Mouse (Mus musculus): ENCODE data around the gene Farp2.

Gene Farp2

GRCm38 (mm10) chr1:93563649-93564048 lies 51.8 kb downstream of the Farp2 start:
- DNase-seq = no peak

GRCm38 (mm10) chr1:93564781-93565180 lies 52.9 kb downstream of the Farp2 start:
- DNase-seq = no peak

GRCm38 (mm10) chr1:93567013-93567412 lies 55.1 kb downstream of the Farp2 start:
- DNase-seq = no peak

- no peak for DNase-seq
These were observed 56.0 kb downstream of the Farp2 start for GRCm38 (mm10) chr1:93567717-93568497.

GRCm38 (mm10) chr1:93577066-93577465 lies 65.2 kb downstream of the Farp2 start:
- no peak for DNase-seq

GRCm38 (mm10) chr1:93577861-93578260 lies 66.0 kb downstream of the Farp2 start:
- no peak for DNase-seq

- DNase-seq = no peak
These were observed 69.7 kb downstream of the Farp2 start for GRCm38 (mm10) chr1:93581545-93581944.

- DNase-seq = peak; percentile 28
These were observed 76.5 kb downstream of the Farp2 start for GRCm38 (mm10) chr1:93588346-93588745.

- no peak for DNase-seq
These were observed 82.1 kb downstream of the Farp2 start for GRCm38 (mm10) chr1:93593960-93594359.

GRCm38 (mm10) chr1:93595916-93596315 lies 84.0 kb downstream of the Farp2 start:
- no peak for DNase-seq

- DNase-seq = no peak
These were observed 91.0 kb downstream of the Farp2 start for GRCm38 (mm10) chr1:93602911-93603310.

GRCm38 (mm10) chr1:93603921-93604320 lies 92.0 kb downstream of the Farp2 start:
- no peak for DNase-seq

GRCm38 (mm10) chr1:93607090-93608083 lies 95.5 kb downstream of the Farp2 start:
- no peak for DNase-seq

GRCm38 (mm10) chr1:93608696-93609245 lies 96.9 kb downstream of the Farp2 start:
- DNase-seq = no peak

GRCm38 (mm10) chr1:93609762-93610161 lies 97.9 kb downstream of the Farp2 start:
- no peak for DNase-seq

- DNase-seq = peak; percentile 56
These were observed 106.3 kb downstream of the Farp2 start for GRCm38 (mm10) chr1:93618059-93618748.

GRCm38 (mm10) chr1:93618948-93619347 lies 107.1 kb downstream of the Farp2 start:
- DNase-seq = no peak

- no peak for DNase-seq
These were observed 112.6 kb downstream of the Farp2 start for GRCm38 (mm10) chr1:93624502-93624901.

GRCm38 (mm10) chr1:93630796-93631195 lies 118.9 kb downstream of the Farp2 start:
- no peak for DNase-seq

- no peak for DNase-seq
These were observed 120.8 kb downstream of the Farp2 start for GRCm38 (mm10) chr1:93632723-93633122.

- peak; percentile 51 for DNase-seq
These were observed 122.6 kb downstream of the Farp2 start for GRCm38 (mm10) chr1:93634481-93634891.

GRCm38 (mm10) chr1:93635091-93635579 lies 123.3 kb downstream of the Farp2 start:
- DNase-seq = no peak
